8 mouse cellular contexts compared by ENCODE assay signal in the genomic region with DNA sequence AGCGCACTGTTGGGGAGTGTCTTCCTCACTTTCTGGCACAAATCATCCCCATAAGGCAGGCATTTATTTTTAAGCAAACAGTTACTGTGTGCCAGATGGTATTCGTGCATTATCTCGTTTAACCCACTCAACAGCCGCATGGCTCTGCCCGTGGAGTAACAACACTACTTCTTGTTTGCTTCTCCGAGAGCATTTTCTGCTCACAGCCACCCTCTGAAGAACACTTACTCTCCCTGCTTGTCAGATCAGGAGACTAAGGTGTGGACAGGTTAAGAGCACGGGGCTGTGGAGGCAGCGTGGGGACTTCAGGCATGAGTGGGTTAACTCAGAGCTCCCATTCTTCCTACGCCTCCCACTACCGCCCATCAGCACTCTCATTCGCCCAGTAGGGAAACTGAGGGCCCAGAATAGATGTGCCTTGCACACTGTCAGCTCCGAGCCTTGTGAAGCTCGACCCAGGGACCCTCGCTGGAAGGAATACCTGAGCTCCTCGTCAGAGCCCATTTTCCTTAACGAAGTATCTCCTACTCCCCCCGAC. TPM values are rescaled to one million over a fixed set of nuclear protein-coding genes. Genes with fewer than 3 reads are reported as not detected.
DNase-seq lines count a peak whose midpoint lies in the region; ATAC-seq lines count a peak whose summit lies in the region.
"Had no signal": no experiment of that assay in that cellular context is flagged by ENCODE, and none has a peak within 500 bp of the region (broad histone marks: within the 10 kb centered on the region; RNA-seq: fewer than 3 reads in every experiment).

No protein-coding gene starts in this region.

- ATAC-seq in heart, embryonic 16.5 days (replicated peaks; ENCODE audit: extremely low read depth, insufficient read depth, low FRiP score): no peak
- ATAC-seq in embryonic facial prominence, embryonic 12.5 days (ENCODE audit: insufficient number of reproducible peaks, insufficient read depth, low FRiP score, low TSS enrichment): no peak
- no peak for ATAC-seq in hindbrain, embryonic 13.5 days (ENCODE audit: low FRiP score)
- no peak for ATAC-seq in midbrain, embryonic 14.5 days (ENCODE audit: low FRiP score, low TSS enrichment)
- ATAC-seq in activated CD4-positive, CD25-positive, alpha-beta regulatory T cell, adult 4 months: no peak

- peaks cover 19% of the 10 kb centered on the region for H3K36me3 ChIP-seq in heart, embryonic 16.5 days (ENCODE audit: control insufficient read depth, insufficient read depth)
- H3K36me3 ChIP-seq in embryonic facial prominence, embryonic 12.5 days: peaks cover 46% of the 10 kb centered on the region
- peaks cover 49% of the 10 kb centered on the region for H3K36me3 ChIP-seq in hindbrain, embryonic 13.5 days
- H3K36me3 ChIP-seq in midbrain, embryonic 14.5 days (ENCODE audit: control insufficient read depth, insufficient read depth, low read length): peaks cover 54% of the 10 kb centered on the region

- H3K9ac ChIP-seq in heart, embryonic 16.5 days (ENCODE audit: low read length): peak overlapping the region; percentile 11; the same call in 1 of the 2 replicates
- H3K9ac ChIP-seq in embryonic facial prominence, embryonic 12.5 days: peak overlapping the region; percentile 0; the same call in 1 of the 2 replicates
- peak overlapping the region; percentile 58; the same call in 1 of the 2 replicates for H3K9ac ChIP-seq in hindbrain, embryonic 13.5 days
- H3K9ac ChIP-seq in midbrain, embryonic 14.5 days (replicated peaks; ENCODE audit: low read length): no peak overlapping the region

- H3K4me3 ChIP-seq in heart, embryonic 16.5 days (ENCODE audit: low read length): no peak overlapping the region
- H3K4me3 ChIP-seq in embryonic facial prominence, embryonic 12.5 days: no peak overlapping the region; the same call in 1 of the 2 replicates
- 0 out of 2 replicates have a peak overlapping the region, but pooled peaks have one; percentile 8 for H3K4me3 ChIP-seq in hindbrain, embryonic 13.5 days
- H3K4me3 ChIP-seq in midbrain, embryonic 14.5 days (replicated peaks; ENCODE audit: low read depth, low read length): no peak overlapping the region

- peak overlapping the region; percentile 4; the same call in 1 of the 2 replicates for H3K27ac ChIP-seq in heart, embryonic 16.5 days (ENCODE audit: low read length)
- no peak overlapping the region; the same call in none of the 2 replicates for H3K27ac ChIP-seq in embryonic facial prominence, embryonic 12.5 days
- peak overlapping the region; percentile 52 for H3K27ac ChIP-seq in hindbrain, embryonic 13.5 days
- no peak overlapping the region for H3K27ac ChIP-seq in midbrain, embryonic 14.5 days (replicated peaks; ENCODE audit: low read depth, low read length)

- no peak for DNase-seq in heart, postnatal 36 days
- DNase-seq in midbrain, embryonic 14.5 days: no peak
- DNase-seq in ovary, postnatal 10 days (ENCODE audit: low spot score): no peak
- DNase-seq: kidney, adult 9 months had no signal

- H3K4me2 ChIP-seq in heart, embryonic 16.5 days (ENCODE audit: low read depth, low read length): peak overlapping the region; percentile 17; the same call in 1 of the 2 replicates
- H3K4me2 ChIP-seq in embryonic facial prominence, embryonic 12.5 days (replicated peaks): peak overlapping the region; percentile 21; the same call in 1 of the 2 replicates
- peak overlapping the region; percentile 32 for H3K4me2 ChIP-seq in hindbrain, embryonic 13.5 days
- H3K4me2 ChIP-seq in midbrain, embryonic 14.5 days (ENCODE audit: low read length): peak overlapping the region; percentile 18; the same call in 1 of the 2 replicates

- intact Hi-C loops in heart, postnatal 36 days (cut with DNase I): no loop called here

- H3K27me3 ChIP-seq in heart, embryonic 16.5 days (ENCODE audit: control insufficient read depth, insufficient read depth, low read length): no peaks in the 10 kb centered on the region
- no peaks in the 10 kb centered on the region for H3K27me3 ChIP-seq in embryonic facial prominence, embryonic 12.5 days
- no peaks in the 10 kb centered on the region for H3K27me3 ChIP-seq in hindbrain, embryonic 13.5 days
- H3K27me3 ChIP-seq in midbrain, embryonic 14.5 days (ENCODE audit: control insufficient read depth, insufficient read depth, low read length): no peaks in the 10 kb centered on the region

- WGBS in heart, embryonic 16.5 days: 45% methylated on average over 17 of the region's 17 CpGs
- WGBS in embryonic facial prominence, embryonic 12.5 days: 50% methylated on average over 17 of the region's 17 CpGs
- WGBS in hindbrain, embryonic 13.5 days: 71% methylated on average over 17 of the region's 17 CpGs
- WGBS in midbrain, embryonic 14.5 days: 74% methylated on average over 17 of the region's 17 CpGs

- no peaks in the 10 kb centered on the region for H3K9me3 ChIP-seq in heart, embryonic 16.5 days (replicated peaks; ENCODE audit: control insufficient read depth, low read length)
- no peaks in the 10 kb centered on the region for H3K9me3 ChIP-seq in embryonic facial prominence, embryonic 12.5 days
- no peaks in the 10 kb centered on the region for H3K9me3 ChIP-seq in hindbrain, embryonic 13.5 days
- H3K9me3 ChIP-seq in midbrain, embryonic 14.5 days (ENCODE audit: control insufficient read depth, low read length): no peaks in the 10 kb centered on the region

- peaks cover 30% of the 10 kb centered on the region for H3K4me1 ChIP-seq in heart, embryonic 16.5 days (ENCODE audit: control insufficient read depth, insufficient read depth, low read length)
- peaks cover 27% of the 10 kb centered on the region for H3K4me1 ChIP-seq in embryonic facial prominence, embryonic 12.5 days
- H3K4me1 ChIP-seq in hindbrain, embryonic 13.5 days (replicated peaks): peaks cover 40% of the 10 kb centered on the region
- H3K4me1 ChIP-seq in midbrain, embryonic 14.5 days (ENCODE audit: control insufficient read depth, insufficient read depth, low read length): peaks cover 15% of the 10 kb centered on the region

RNA-seq across cellular contexts. Expression of a gene that starts 3.1 kb away (rescaled TPM):
- 58.6 and 62.5 TPM in 2 replicates for polyA plus RNA-seq in heart, embryonic 16.5 days (2015; fragmentation: Nextera tagmentation; extraction: Ambion mirVana)
- 10 to 100 TPM; 61.0 to 62.2 TPM for total RNA-seq in heart, postnatal 36 days (2021)
- 52.2 and 54.5 TPM in 2 replicates for polyA plus RNA-seq in embryonic facial prominence, embryonic 12.5 days (2016; fragmentation: Nextera tagmentation; extraction: Ambion mirVana)
- polyA plus RNA-seq in hindbrain, embryonic 13.5 days (2015; fragmentation: Nextera tagmentation; extraction: Ambion mirVana): 94.2 and 95.8 TPM in 2 replicates
- 78.4 and 110 TPM in 2 replicates for polyA plus RNA-seq in midbrain, embryonic 14.5 days (2014; fragmentation: Nextera tagmentation; extraction: Ambion mirVana)
- 10 to 100 TPM; 12.7 to 22.3 TPM for polyA plus RNA-seq in activated CD4-positive, CD25-positive, alpha-beta regulatory T cell, adult 4 months (2017; shearing (Covaris generic))

RNA-seq across cellular contexts. Expression of a gene that starts 3.6 kb away (rescaled TPM):
- polyA plus RNA-seq in heart, embryonic 16.5 days (2015; fragmentation: Nextera tagmentation; extraction: Ambion mirVana): 0.75 and 1.00 TPM in 2 replicates
- 1 to 10 TPM; 1.6 TPM for total RNA-seq in heart, postnatal 36 days (2021)
- 1.00 and 1.6 TPM in 2 replicates for polyA plus RNA-seq in embryonic facial prominence, embryonic 12.5 days (2016; fragmentation: Nextera tagmentation; extraction: Ambion mirVana)
- 2.0 and 2.3 TPM in 2 replicates for polyA plus RNA-seq in hindbrain, embryonic 13.5 days (2015; fragmentation: Nextera tagmentation; extraction: Ambion mirVana)
- 2.0 and 3.4 TPM in 2 replicates for polyA plus RNA-seq in midbrain, embryonic 14.5 days (2014; fragmentation: Nextera tagmentation; extraction: Ambion mirVana)
- 100 to 1,000 TPM; 144 to 253 TPM for polyA plus RNA-seq in activated CD4-positive, CD25-positive, alpha-beta regulatory T cell, adult 4 months (2017; shearing (Covaris generic))

RNA-seq across cellular contexts. Expression of a gene that starts 14.2 kb away (rescaled TPM):
- 80.8 and 84.6 TPM in 2 replicates for polyA plus RNA-seq in heart, embryonic 16.5 days (2015; fragmentation: Nextera tagmentation; extraction: Ambion mirVana)
- 100 to 1,000 TPM in 1 of 2 experiments, 10 to 100 TPM in 1; 91.4 to 110 TPM for total RNA-seq in heart, postnatal 36 days (2021)
- polyA plus RNA-seq in embryonic facial prominence, embryonic 12.5 days (2016; fragmentation: Nextera tagmentation; extraction: Ambion mirVana): 118 and 119 TPM in 2 replicates
- polyA plus RNA-seq in hindbrain, embryonic 13.5 days (2015; fragmentation: Nextera tagmentation; extraction: Ambion mirVana): 173 and 179 TPM in 2 replicates
- 218 and 255 TPM in 2 replicates for polyA plus RNA-seq in midbrain, embryonic 14.5 days (2014; fragmentation: Nextera tagmentation; extraction: Ambion mirVana)
- polyA plus RNA-seq in activated CD4-positive, CD25-positive, alpha-beta regulatory T cell, adult 4 months (2017; shearing (Covaris generic)): 100 to 1,000 TPM; 101 to 105 TPM

RNA-seq across cellular contexts. Expression of a gene that starts 18.7 kb away (rescaled TPM):
- polyA plus RNA-seq in heart, embryonic 16.5 days (2015; fragmentation: Nextera tagmentation; extraction: Ambion mirVana): 0.09 and 0.58 TPM in 2 replicates
- total RNA-seq in heart, postnatal 36 days (2021): under 1 TPM; 0.24 to 0.44 TPM
- polyA plus RNA-seq in embryonic facial prominence, embryonic 12.5 days (2016; fragmentation: Nextera tagmentation; extraction: Ambion mirVana): 0.61 and 0.85 TPM in 2 replicates
- 0.32 and 0.84 TPM in 2 replicates for polyA plus RNA-seq in hindbrain, embryonic 13.5 days (2015; fragmentation: Nextera tagmentation; extraction: Ambion mirVana)
- polyA plus RNA-seq in midbrain, embryonic 14.5 days (2014; fragmentation: Nextera tagmentation; extraction: Ambion mirVana): 0.22 and 0.24 TPM in 2 replicates
- polyA plus RNA-seq in activated CD4-positive, CD25-positive, alpha-beta regulatory T cell, adult 4 months (2017; shearing (Covaris generic)): 1 to 10 TPM; 2.7 to 2.8 TPM

RNA-seq across cellular contexts. Expression of a gene that starts 29.8 kb away (rescaled TPM):
- polyA plus RNA-seq in heart, embryonic 16.5 days (2015; fragmentation: Nextera tagmentation; extraction: Ambion mirVana): 133 and 159 TPM in 2 replicates
- total RNA-seq in heart, postnatal 36 days (2021): 10 to 100 TPM; 36.1 to 36.5 TPM
- polyA plus RNA-seq in embryonic facial prominence, embryonic 12.5 days (2016; fragmentation: Nextera tagmentation; extraction: Ambion mirVana): 362 and 385 TPM in 2 replicates
- polyA plus RNA-seq in hindbrain, embryonic 13.5 days (2015; fragmentation: Nextera tagmentation; extraction: Ambion mirVana): 196 and 214 TPM in 2 replicates
- polyA plus RNA-seq in midbrain, embryonic 14.5 days (2014; fragmentation: Nextera tagmentation; extraction: Ambion mirVana): 210 and 212 TPM in 2 replicates
- polyA plus RNA-seq in activated CD4-positive, CD25-positive, alpha-beta regulatory T cell, adult 4 months (2017; shearing (Covaris generic)): 100 to 1,000 TPM; 133 to 149 TPM

Comparison
In these comparisons a context has a peak if more than half of its experiments do, and no peak if none do; other contexts are left out.
1. H3K27ac ChIP-seq: peak in heart, embryonic 16.5 days (single experiment) and hindbrain, embryonic 13.5 days (single experiment); none in embryonic facial prominence, embryonic 12.5 days (single experiment) and midbrain, embryonic 14.5 days (single experiment).
2. RNA of a gene that starts 3.6 kb away (polyA plus RNA-seq): 144 to 253 TPM in activated CD4-positive, CD25-positive, alpha-beta regulatory T cell, adult 4 months; 2.0 to 2.3 TPM in hindbrain, embryonic 13.5 days, 2.0 to 3.4 TPM in midbrain, embryonic 14.5 days, 1.00 to 1.6 TPM in embryonic facial prominence, embryonic 12.5 days and 0.75 to 1.00 TPM in heart, embryonic 16.5 days; every median in the first group is over 10 times any median in the second.
3. Peak in every context shown above with its lines, with median percentiles within 50 percentile points of each other: H3K4me2 ChIP-seq.